In the genomic region with DNA sequence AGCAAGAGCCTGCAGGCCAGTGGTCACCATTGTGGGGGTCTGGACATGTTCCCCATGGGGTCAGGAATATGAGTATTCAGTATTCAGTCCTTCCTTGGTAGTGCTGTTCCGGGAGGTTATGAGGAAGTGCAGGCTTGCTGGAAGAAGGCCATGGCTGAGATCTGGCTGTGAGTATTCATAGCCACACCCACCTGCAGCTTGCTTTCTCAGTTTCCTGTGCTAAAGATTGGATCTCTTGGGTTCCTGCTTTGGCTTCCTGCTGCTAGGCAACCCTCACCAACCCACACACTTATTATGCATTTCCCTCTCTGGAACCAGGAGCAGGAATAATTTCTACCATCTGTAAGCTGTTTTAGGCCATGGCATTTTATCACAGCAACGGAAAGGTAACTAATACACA, we compare ENCODE assay signal across 11 mouse cellular contexts.
DNase-seq lines count a peak whose midpoint lies in the region; ATAC-seq lines count a peak whose summit lies in the region.
"Had no signal": no experiment of that assay in that cellular context is flagged by ENCODE, and none has a peak within 500 bp of the region (broad histone marks: within the 10 kb centered on the region; RNA-seq: fewer than 3 reads in every experiment).

No protein-coding gene starts in this region.

- H3K4me2 ChIP-seq in hindbrain, embryonic 15.5 days = no peak overlapping the region
- H3K4me2 ChIP-seq in hindbrain, embryonic 14.5 days (replicated peaks) = no peak overlapping the region
- no peak overlapping the region for H3K4me2 ChIP-seq in neural tube, embryonic 15.5 days
- no peak overlapping the region for H3K4me2 ChIP-seq in hindbrain, embryonic 13.5 days
- H3K4me2 ChIP-seq: liver, embryonic 15.5 days had no signal

- no peak for ATAC-seq in hindbrain, embryonic 15.5 days (ENCODE audit: low FRiP score, low read depth)
- no peak for ATAC-seq in hindbrain, embryonic 14.5 days (ENCODE audit: low FRiP score)
- ATAC-seq in neural tube, embryonic 15.5 days (ENCODE audit: low FRiP score) = no peak
- ATAC-seq in hindbrain, embryonic 13.5 days (ENCODE audit: low FRiP score) = no peak

- no peaks in the 10 kb centered on the region for H3K27me3 ChIP-seq in hindbrain, embryonic 15.5 days
- H3K27me3 ChIP-seq in hindbrain, embryonic 14.5 days (ENCODE audit: control insufficient read depth, insufficient read depth, low read length) = no peaks in the 10 kb centered on the region
- no peaks in the 10 kb centered on the region for H3K27me3 ChIP-seq in neural tube, embryonic 15.5 days (replicated peaks)
- no peaks in the 10 kb centered on the region for H3K27me3 ChIP-seq in hindbrain, embryonic 13.5 days
- H3K27me3 ChIP-seq: liver, embryonic 15.5 days had no signal

- no peaks in the 10 kb centered on the region for H3K9me3 ChIP-seq in hindbrain, embryonic 15.5 days
- H3K9me3 ChIP-seq in hindbrain, embryonic 14.5 days (ENCODE audit: control insufficient read depth, low read length) = peaks cover 5% of the 10 kb centered on the region; the same call in 1 of the 2 replicates
- no peaks in the 10 kb centered on the region for H3K9me3 ChIP-seq in neural tube, embryonic 15.5 days (replicated peaks)
- no peaks in the 10 kb centered on the region for H3K9me3 ChIP-seq in hindbrain, embryonic 13.5 days
- H3K9me3 ChIP-seq: liver, embryonic 15.5 days had no signal

- no peaks in the 10 kb centered on the region for H3K36me3 ChIP-seq in hindbrain, embryonic 15.5 days
- no peaks in the 10 kb centered on the region for H3K36me3 ChIP-seq in hindbrain, embryonic 14.5 days (replicated peaks; ENCODE audit: control insufficient read depth, insufficient read depth)
- 0 out of 2 replicates have a peak, but pooled peaks cover 3% of the 10 kb centered on the region for H3K36me3 ChIP-seq in neural tube, embryonic 15.5 days
- H3K36me3 ChIP-seq in hindbrain, embryonic 13.5 days = no peaks in the 10 kb centered on the region
- H3K36me3 ChIP-seq: liver, embryonic 15.5 days had no signal

- DNase-seq in hindbrain, embryonic 14.5 days (ENCODE audit: low spot score) = no peak
- no peak for DNase-seq in neural tube, embryonic 10.5 days (ENCODE audit: extremely low spot score, low spot score)
- DNase-seq in heart, postnatal 10 days = peak; percentile 6 to 15
- DNase-seq in skeletal muscle tissue, adult 2 months (ENCODE audit: low read depth, low spot score) = peak; percentile 2
- DNase-seq in adipocyte (ENCODE audit: low spot score) = no peak
- DNase-seq: adrenal gland, postnatal 36 days; cerebellum, postnatal 14 days had no signal

- peaks cover 6% of the 10 kb centered on the region for H3K4me1 ChIP-seq in hindbrain, embryonic 15.5 days (replicated peaks)
- no peaks in the 10 kb centered on the region; the same call in 1 of the 2 replicates for H3K4me1 ChIP-seq in hindbrain, embryonic 14.5 days (replicated peaks; ENCODE audit: control insufficient read depth, insufficient read depth, low read length)
- H3K4me1 ChIP-seq in neural tube, embryonic 15.5 days = peaks cover 12% of the 10 kb centered on the region; the same call in 1 of the 2 replicates
- H3K4me1 ChIP-seq in hindbrain, embryonic 13.5 days (replicated peaks) = 0 out of 2 replicates have a peak, but pooled peaks cover 6% of the 10 kb centered on the region
- H3K4me1 ChIP-seq: liver, embryonic 15.5 days had no signal

- peak overlapping the region; percentile 75 for H3K27ac ChIP-seq in hindbrain, embryonic 15.5 days (replicated peaks)
- H3K27ac ChIP-seq in hindbrain, embryonic 14.5 days = no peak overlapping the region
- peak overlapping the region; percentile 56; the same call in 1 of the 2 replicates for H3K27ac ChIP-seq in neural tube, embryonic 15.5 days (replicated peaks)
- H3K27ac ChIP-seq in hindbrain, embryonic 13.5 days = no peak overlapping the region
- H3K27ac ChIP-seq: liver, embryonic 15.5 days had no signal

- intact Hi-C loops in heart, postnatal 10 days (cut with DNase I) = no loop called here

- 74% methylated on average over 2 of the region's 2 CpGs for WGBS in hindbrain, embryonic 15.5 days
- 84% methylated on average over 2 of the region's 2 CpGs for WGBS in hindbrain, embryonic 14.5 days
- 89% methylated on average over 2 of the region's 2 CpGs for WGBS in neural tube, embryonic 15.5 days
- WGBS in hindbrain, embryonic 13.5 days = 80% methylated on average over 2 of the region's 2 CpGs

- no peak overlapping the region for H3K9ac ChIP-seq in hindbrain, embryonic 15.5 days
- H3K9ac ChIP-seq in hindbrain, embryonic 14.5 days = no peak overlapping the region
- H3K9ac ChIP-seq in neural tube, embryonic 15.5 days (replicated peaks) = no peak overlapping the region
- no peak overlapping the region for H3K9ac ChIP-seq in hindbrain, embryonic 13.5 days
- H3K9ac ChIP-seq: liver, embryonic 15.5 days had no signal

- no peak overlapping the region for H3K4me3 ChIP-seq in hindbrain, embryonic 15.5 days
- H3K4me3 ChIP-seq in hindbrain, embryonic 14.5 days (replicated peaks; ENCODE audit: low read length) = no peak overlapping the region
- no peak overlapping the region for H3K4me3 ChIP-seq in neural tube, embryonic 15.5 days (replicated peaks)
- no peak overlapping the region for H3K4me3 ChIP-seq in hindbrain, embryonic 13.5 days
- H3K4me3 ChIP-seq: liver, embryonic 15.5 days had no signal

Comparison
In these comparisons a context has a peak if more than half of its experiments do, and no peak if none do; other contexts are left out.
1. H3K27ac ChIP-seq: peak in hindbrain, embryonic 15.5 days (single experiment) and neural tube, embryonic 15.5 days (single experiment); none in hindbrain, embryonic 14.5 days (single experiment) and hindbrain, embryonic 13.5 days (single experiment).
2. DNase-seq: peak in heart, postnatal 10 days (2 of 2) and skeletal muscle tissue, adult 2 months (single experiment); none in hindbrain, embryonic 14.5 days (single experiment), neural tube, embryonic 10.5 days (single experiment) and adipocyte (single experiment).